Mouse (Mus musculus) left cerebral cortex, adult 2 months (tissue): ENCODE data around the gene Klk9. TPM values are rescaled to one million over a fixed set of nuclear protein-coding genes. Genes with fewer than 3 reads are reported as not detected.

Experiments used
- DNase-seq, 2 experiments: peaks; one replicate each; pipeline ENCODE4 v3.0.0; 2021 to 2022; ENCODE audit warnings: low spot score in 2 of 2, mixed read lengths in 1 of 2; ENCODE audit errors: extremely low spot score in 1 of 2
- H3K27ac ChIP-seq: fragments of 200-600 bp; 2 replicates; pipeline ENCODE4 v1.8.1; 2022
- H3K4me3 ChIP-seq: fragments of 200-600 bp; 2 replicates; pipeline ENCODE4 v1.8.1; 2022
- CTCF ChIP-seq: fragments of 200-600 bp; IDR thresholded peaks from 2 replicates; pipeline ENCODE4 v1.8.1; 2022; ENCODE audit warnings: antibody characterized with exemption, mild to moderate bottlenecking, moderate library complexity
- intact Hi-C: fragments of 180-260 bp; cut with DNase I; formaldehyde crosslinking; loops from one replicate; pipeline ENCODE4 v1.15.1; 2025
- total RNA-seq, 2 experiments: library from RNA; stranded (reverse); gene quantifications; 2 replicates each; pipeline ENCODE4 v1.2.3; 2021

Gene Klk9
- total RNA-seq, 2 experiments from 2014 or later, result not detected

- no peak for TF ChIP-seq CTCF
Measured at GRCm38 (mm10) chr7:43776506-43776905, 15.2 kb upstream of the Klk9 start.

GRCm38 (mm10) chr7:43777423-43777822 is 14.3 kb upstream of the Klk9 start:
- intact Hi-C loops, result no loop called here
- Histone ChIP-seq H3K4me3 (no peak overlapping the region), H3K27ac (no peak overlapping the region)
- no peak for DNase-seq
- no peak for TF ChIP-seq CTCF

More at GRCm38 (mm10) chr7:43776506-43776905, 15.2 kb upstream of the Klk9 start:
- H3K4me3 ChIP-seq, result no peak overlapping the region
- no peak for DNase-seq
- intact Hi-C loops, result no loop called here
- no peak overlapping the region for H3K27ac ChIP-seq

- no peak for TF ChIP-seq CTCF
- Histone ChIP-seq H3K27ac (no peak overlapping the region), H3K4me3 (no peak overlapping the region)
- intact Hi-C loops, result no loop called here
- peak in 1 of 2 experiments; percentile 3 for DNase-seq
Measured at GRCm38 (mm10) chr7:43778176-43778970, 13.3 kb upstream of the Klk9 start.

GRCm38 (mm10) chr7:43780241-43780640 is 11.4 kb upstream of the Klk9 start:
- DNase-seq, result no peak
- H3K27ac ChIP-seq, result no peak overlapping the region
- intact Hi-C loops, result loop anchor here (5.0 kb wide), 1 partner anchor 98 kb away; no protein-coding TSS in a partner anchor
- H3K4me3 ChIP-seq, result no peak overlapping the region
- TF ChIP-seq CTCF, result no peak

- TF ChIP-seq CTCF, result no peak
- H3K27ac ChIP-seq, result no peak within 1 kb of the TSS
- no peak for DNase-seq
- intact Hi-C loops, result loop anchor here (5.0 kb wide), 1 partner anchor 98 kb away; no protein-coding TSS in a partner anchor
- H3K4me3 ChIP-seq, result no peak within 1 kb of the TSS
Measured at GRCm38 (mm10) chr7:43780746-43781145, 10.9 kb upstream of the Klk9 start, which contains the start of gene Klk10. Klk10 (plus strand) TSS chr7:43781035.

GRCm38 (mm10) chr7:43781541-43781940 is 10.2 kb upstream of the Klk9 start:
- DNase-seq, result no peak
- Histone ChIP-seq H3K4me3 (no peak overlapping the region), H3K27ac (no peak overlapping the region)
- TF ChIP-seq CTCF, result no peak
- intact Hi-C loops, result loop anchor here (5.0 kb wide), 1 partner anchor 99 kb away; no protein-coding TSS in a partner anchor

GRCm38 (mm10) chr7:43782275-43783265 is 9.1 kb upstream of the Klk9 start:
- DNase-seq, result peak; percentile 61 to 71
- intact Hi-C loops, result loop anchor here (5.0 kb wide), 1 partner anchor 100 kb away; no protein-coding TSS in a partner anchor
- Histone ChIP-seq H3K27ac (no peak overlapping the region), H3K4me3 (no peak overlapping the region)
- peak; percentile 77 for TF ChIP-seq CTCF

- Histone ChIP-seq H3K27ac (no peak overlapping the region), H3K4me3 (no peak overlapping the region)
- no peak for DNase-seq
- intact Hi-C loops, result loop anchor here (5.0 kb wide), 1 partner anchor 107 kb away; no protein-coding TSS in a partner anchor
- peak; percentile 21 for TF ChIP-seq CTCF
Measured at GRCm38 (mm10) chr7:43785286-43785685, 6.4 kb upstream of the Klk9 start.

- no peak for TF ChIP-seq CTCF
- H3K4me3 ChIP-seq, result no peak overlapping the region
- intact Hi-C loops, result loop anchor here (5.0 kb wide), 1 partner anchor 104 kb away; no protein-coding TSS in a partner anchor
- no peak for DNase-seq
- no peak overlapping the region for H3K27ac ChIP-seq
Measured at GRCm38 (mm10) chr7:43788096-43788495, 3.6 kb upstream of the Klk9 start.

GRCm38 (mm10) chr7:43789295-43789694 is 2.4 kb upstream of the Klk9 start:
- Histone ChIP-seq H3K27ac (no peak overlapping the region), H3K4me3 (no peak overlapping the region)
- intact Hi-C loops, result loop anchor here (5.0 kb wide), 1 partner anchor 103 kb away; no protein-coding TSS in a partner anchor
- no peak for DNase-seq
- TF ChIP-seq CTCF, result peak; percentile 49

GRCm38 (mm10) chr7:43796355-43796754 is 4.7 kb downstream of the Klk9 start:
- Histone ChIP-seq H3K27ac (no peak overlapping the region), H3K4me3 (peak overlapping the region; percentile 56)
- no peak for DNase-seq
- intact Hi-C loops, result no loop called here
- TF ChIP-seq CTCF, result no peak

GRCm38 (mm10) chr7:43797333-43797769 is 5.7 kb downstream of the Klk9 start, which contains the start of gene Klk8:
Klk8 (plus strand) TSS chr7:43797577.
- no peak for TF ChIP-seq CTCF
- no peak within 1 kb of the TSS for H3K27ac ChIP-seq
- intact Hi-C loops, result no loop called here
- DNase-seq, result no peak
- peak within 1 kb of the TSS; percentile 56 for H3K4me3 ChIP-seq
